ENCODE assay signal across 9 mouse cellular contexts in the genomic region with DNA sequence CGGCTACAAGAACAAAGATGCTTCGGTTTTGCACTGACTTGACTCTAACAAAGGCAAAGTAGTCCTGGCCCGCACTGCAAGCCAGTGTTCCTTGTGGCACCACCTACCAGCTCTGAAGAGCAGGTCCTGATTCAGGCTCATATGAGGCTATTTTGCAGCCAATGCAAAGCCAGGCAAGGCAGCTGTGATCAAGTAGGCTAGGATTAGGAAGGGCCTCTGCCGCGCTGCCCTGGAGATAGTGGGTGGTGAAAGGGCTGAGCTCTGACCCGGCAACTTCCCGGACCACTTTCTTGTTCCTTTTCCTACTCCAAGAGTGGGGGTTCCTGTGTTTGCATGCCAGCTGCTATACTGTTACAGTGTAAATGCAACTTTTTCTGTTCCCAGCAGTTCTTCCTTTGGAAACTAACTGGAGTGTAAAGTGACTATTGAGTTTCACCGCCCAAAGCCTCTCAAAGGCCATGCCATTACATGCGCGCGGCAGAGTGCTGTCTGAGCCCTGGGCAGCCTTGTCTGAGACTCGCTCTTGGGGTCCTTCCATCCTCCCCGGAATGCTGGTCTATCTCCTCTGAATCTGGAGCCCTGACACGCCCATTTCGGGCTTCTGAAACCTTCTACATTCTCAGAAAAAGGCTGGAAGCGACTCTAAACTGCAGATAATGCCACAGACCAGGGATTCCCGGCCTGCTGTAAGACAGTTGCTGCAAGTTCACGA. TPM values are rescaled to one million over a fixed set of nuclear protein-coding genes. Genes with fewer than 3 reads are reported as not detected.
DNase-seq lines count a peak whose midpoint lies in the region; ATAC-seq and TF ChIP-seq lines count a peak whose summit lies in the region.
"Had no signal": no experiment of that assay in that cellular context is flagged by ENCODE, and none has a peak within 500 bp of the region (broad histone marks: within the 10 kb centered on the region; RNA-seq: fewer than 3 reads in every experiment).

No protein-coding gene starts in this region.

- peak; percentile 7 for DNase-seq in gastrocnemius, postnatal 10 days
- no peak for DNase-seq in gastrocnemius, postnatal 14 days
- peak; percentile 27 for DNase-seq in ES-CJ7 (ENCODE audit: low read depth, low spot score)
- peak; percentile 15 to 22 for DNase-seq in kidney, postnatal 4 days
- DNase-seq in midbrain, postnatal 0 days (ENCODE audit: low spot score) = peak; percentile 17
- no peak for DNase-seq in spleen, postnatal 10 days (ENCODE audit: low spot score in 2 of 2)
- no peak for DNase-seq in adrenal gland, adult 2 months

- no peaks in the 10 kb centered on the region for H3K9me3 ChIP-seq in forebrain, embryonic 15.5 days
- H3K9me3 ChIP-seq in midbrain, postnatal 0 days (ENCODE audit: low read length) = no peaks in the 10 kb centered on the region

- H3K27me3 ChIP-seq in forebrain, embryonic 15.5 days = peaks cover 31% of the 10 kb centered on the region
- peaks cover 34% of the 10 kb centered on the region for H3K27me3 ChIP-seq in midbrain, postnatal 0 days (ENCODE audit: insufficient read depth, low read length)

- WGBS in forebrain, embryonic 15.5 days = 8% methylated on average over 18 of the region's 18 CpGs
- 14% methylated on average over 18 of the region's 18 CpGs for WGBS in midbrain, postnatal 0 days

- peak; percentile 15; the same call in 1 of the 2 replicates for ATAC-seq in forebrain, embryonic 15.5 days (replicated peaks)
- ATAC-seq in midbrain, postnatal 0 days (ENCODE audit: low FRiP score) = no peak

- peak overlapping the region; percentile 44 for H3K4me3 ChIP-seq in forebrain, embryonic 15.5 days
- peak overlapping the region; percentile 53 for H3K4me3 ChIP-seq in midbrain, postnatal 0 days (ENCODE audit: low read depth, low read length)

- intact Hi-C loops in gastrocnemius, postnatal 14 days (cut with DNase I; ENCODE audit: low total_unique reads) = no loop called here

- no peak for TF ChIP-seq CTCF in midbrain, postnatal 0 days (IDR thresholded peaks at IDR 0.05)

- peak overlapping the region; percentile 90 for H3K4me2 ChIP-seq in forebrain, embryonic 15.5 days (replicated peaks)
- H3K4me2 ChIP-seq in midbrain, postnatal 0 days (ENCODE audit: low read depth, low read length, poor library complexity, severe bottlenecking) = peak overlapping the region; percentile 100

- peaks cover 27% of the 10 kb centered on the region for H3K4me1 ChIP-seq in forebrain, embryonic 15.5 days
- no peaks in the 10 kb centered on the region for H3K4me1 ChIP-seq in midbrain, postnatal 0 days (ENCODE audit: insufficient read depth, low read length)

- H3K27ac ChIP-seq in forebrain, embryonic 15.5 days (replicated peaks) = no peak overlapping the region; the same call in 1 of the 2 replicates
- H3K27ac ChIP-seq in midbrain, postnatal 0 days (ENCODE audit: low read depth, low read length) = no peak overlapping the region

- no peaks in the 10 kb centered on the region for H3K36me3 ChIP-seq in forebrain, embryonic 15.5 days
- H3K36me3 ChIP-seq in midbrain, postnatal 0 days (ENCODE audit: insufficient read depth, low read length) = no peaks in the 10 kb centered on the region

- H3K9ac ChIP-seq in forebrain, embryonic 15.5 days (replicated peaks) = no peak overlapping the region; the same call in 1 of the 2 replicates
- peak overlapping the region; percentile 51; the same call in 1 of the 2 replicates for H3K9ac ChIP-seq in midbrain, postnatal 0 days (replicated peaks; ENCODE audit: low read length, poor library complexity, severe bottlenecking)

RNA-seq across cellular contexts. Expression of gene C1ql3, which starts 2.2 kb away (rescaled TPM):
- total RNA-seq in gastrocnemius, postnatal 10 days (2021) = 1 to 10 TPM; 2.4 to 3.0 TPM
- total RNA-seq in gastrocnemius, postnatal 14 days (2021) = 1 to 10 TPM in 1 of 2 experiments, under 1 TPM in 1; 1.00 to 1.5 TPM
- polyA plus RNA-seq in forebrain, embryonic 15.5 days (2015; fragmentation: Nextera tagmentation; extraction: Ambion mirVana) = 1.6 and 1.7 TPM in 2 replicates
- total RNA-seq in midbrain, postnatal 0 days (2014; rRNA removed) = 12.5 and 13.2 TPM in 2 replicates
- polyA plus RNA-seq in midbrain, postnatal 0 days (2015; fragmentation: Nextera tagmentation; extraction: Ambion mirVana) = 2.4 and 3.0 TPM in 2 replicates
- total RNA-seq in adrenal gland, adult 2 months (2021) = not detected
- not detected in 2 replicates for polyA plus RNA-seq in adrenal gland, adult 2 months (2012; rRNA removed)
- polyA plus RNA-seq: liver, adult 2 months had no signal

Comparison
In these comparisons a context has a peak if more than half of its experiments do, and no peak if none do; other contexts are left out.
1. DNase-seq: peak in gastrocnemius, postnatal 10 days (single experiment), ES-CJ7 (single experiment), kidney, postnatal 4 days (2 of 2) and midbrain, postnatal 0 days (single experiment); none in gastrocnemius, postnatal 14 days (single experiment), spleen, postnatal 10 days (0 of 2) and adrenal gland, adult 2 months (single experiment).